In the genomic region with DNA sequence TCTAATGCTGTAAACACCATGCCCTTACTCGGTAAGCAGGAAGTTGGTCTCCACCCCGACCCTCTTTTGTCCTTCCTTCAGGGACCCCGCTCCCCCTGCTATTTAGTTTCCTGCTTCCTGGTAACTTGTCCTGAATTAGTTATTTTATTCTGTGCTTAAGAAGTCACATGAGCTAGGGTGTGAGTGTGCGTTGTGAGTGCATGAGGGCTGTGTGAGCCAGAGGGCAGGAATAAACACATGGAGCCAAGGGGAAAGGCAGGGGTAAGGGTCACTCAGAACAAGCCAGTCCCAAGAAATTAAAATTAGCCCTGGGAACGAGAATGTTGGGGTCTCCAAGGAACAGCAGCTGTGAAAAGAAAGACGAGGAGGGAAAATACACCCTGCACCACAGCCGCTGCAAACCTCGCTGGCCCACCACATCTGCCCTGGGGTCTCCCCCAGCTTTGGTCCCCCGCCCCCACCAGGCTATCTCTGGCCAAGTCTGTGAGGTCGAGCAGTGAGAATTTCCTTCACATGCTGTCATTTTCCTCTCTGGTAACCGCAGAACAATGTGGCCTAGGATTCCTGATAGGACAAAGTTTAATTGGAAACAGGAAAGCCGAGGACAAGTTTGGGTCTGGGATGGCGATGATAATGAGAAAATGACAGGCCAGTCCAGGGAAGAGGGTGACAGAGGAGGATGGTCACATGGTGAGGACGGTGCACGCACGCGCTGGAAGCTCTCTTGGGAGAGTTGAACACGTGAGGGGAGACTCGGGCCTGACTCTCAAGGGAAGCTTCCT, we compare ENCODE assay signal across 8 mouse cellular contexts. TPM values are rescaled to one million over a fixed set of nuclear protein-coding genes. Genes with fewer than 3 reads are reported as not detected.
DNase-seq lines count a peak whose midpoint lies in the region; ATAC-seq and TF ChIP-seq lines count a peak whose summit lies in the region.

No protein-coding gene starts in this region.

- peak; percentile 82 for ATAC-seq in heart, postnatal 0 days (ENCODE audit: insufficient read depth, low read depth)
- peak; percentile 40; the same call in 1 of the 2 replicates for ATAC-seq in limb, embryonic 13.5 days (ENCODE audit: low FRiP score, low read depth)
- no peak for ATAC-seq in stomach, embryonic 14.5 days (ENCODE audit: insufficient number of reproducible peaks, insufficient read depth, low FRiP score, low read depth)
- no peak for ATAC-seq in midbrain, embryonic 13.5 days

- no peaks in the 10 kb centered on the region for H3K9me3 ChIP-seq in heart, postnatal 0 days (replicated peaks; ENCODE audit: control insufficient read depth, low read length)
- no peaks in the 10 kb centered on the region for H3K9me3 ChIP-seq in limb, embryonic 13.5 days
- no peaks in the 10 kb centered on the region for H3K9me3 ChIP-seq in stomach, embryonic 14.5 days (ENCODE audit: control insufficient read depth, low read depth, low read length)
- no peaks in the 10 kb centered on the region for H3K9me3 ChIP-seq in midbrain, embryonic 13.5 days

- H3K36me3 ChIP-seq in heart, postnatal 0 days (replicated peaks; ENCODE audit: control insufficient read depth, insufficient read depth, low read length): no peaks in the 10 kb centered on the region
- H3K36me3 ChIP-seq in limb, embryonic 13.5 days: no peaks in the 10 kb centered on the region
- H3K36me3 ChIP-seq in stomach, embryonic 14.5 days (ENCODE audit: control insufficient read depth, insufficient read depth, low read length): no peaks in the 10 kb centered on the region
- no peaks in the 10 kb centered on the region for H3K36me3 ChIP-seq in midbrain, embryonic 13.5 days

- TF ChIP-seq EP300 in heart, postnatal 0 days (IDR thresholded peaks at IDR 0.05; ENCODE audit: low read depth): peak; percentile 76

- TF ChIP-seq POLR2A in lung, adult 2 months (IDR thresholded peaks at IDR 0.05; ENCODE audit: borderline replicate concordance, extremely low read depth, low read depth, low read length): no peak

- no peak overlapping the region for H3K4me3 ChIP-seq in lung, adult 2 months (replicated peaks; ENCODE audit: extremely low read depth, low read depth, low read length)
- no peak overlapping the region for H3K4me3 ChIP-seq in heart, postnatal 0 days (ENCODE audit: low read depth, low read length)
- no peak overlapping the region for H3K4me3 ChIP-seq in limb, embryonic 13.5 days
- H3K4me3 ChIP-seq in stomach, embryonic 14.5 days (ENCODE audit: low read depth, low read length): no peak overlapping the region
- H3K4me3 ChIP-seq in midbrain, embryonic 13.5 days (replicated peaks): no peak overlapping the region

- H3K4me2 ChIP-seq in heart, postnatal 0 days (ENCODE audit: low read depth, low read length): no peak overlapping the region
- no peak overlapping the region for H3K4me2 ChIP-seq in limb, embryonic 13.5 days (replicated peaks)
- H3K4me2 ChIP-seq in stomach, embryonic 14.5 days (replicated peaks; ENCODE audit: low read depth, low read length): no peak overlapping the region
- no peak overlapping the region for H3K4me2 ChIP-seq in midbrain, embryonic 13.5 days (replicated peaks)

- no peaks in the 10 kb centered on the region for H3K27me3 ChIP-seq in heart, postnatal 0 days (ENCODE audit: control insufficient read depth, insufficient read depth, low read length)
- no peaks in the 10 kb centered on the region for H3K27me3 ChIP-seq in limb, embryonic 13.5 days
- no peaks in the 10 kb centered on the region for H3K27me3 ChIP-seq in stomach, embryonic 14.5 days (ENCODE audit: control insufficient read depth, insufficient read depth, low read length)
- no peaks in the 10 kb centered on the region for H3K27me3 ChIP-seq in midbrain, embryonic 13.5 days

- H3K4me1 ChIP-seq in lung, adult 2 months (ENCODE audit: control insufficient read depth, insufficient read depth, low read length): peaks cover 7% of the 10 kb centered on the region
- H3K4me1 ChIP-seq in heart, postnatal 0 days (ENCODE audit: control insufficient read depth, insufficient read depth): no peaks in the 10 kb centered on the region
- H3K4me1 ChIP-seq in limb, embryonic 13.5 days: peaks cover 20% of the 10 kb centered on the region
- H3K4me1 ChIP-seq in stomach, embryonic 14.5 days (ENCODE audit: control insufficient read depth, insufficient read depth, low read length): no peaks in the 10 kb centered on the region
- H3K4me1 ChIP-seq in midbrain, embryonic 13.5 days (replicated peaks): no peaks in the 10 kb centered on the region

- no peak overlapping the region for H3K9ac ChIP-seq in heart, postnatal 0 days (replicated peaks; ENCODE audit: low read depth, low read length)
- H3K9ac ChIP-seq in limb, embryonic 13.5 days: no peak overlapping the region
- no peak overlapping the region for H3K9ac ChIP-seq in stomach, embryonic 14.5 days (replicated peaks; ENCODE audit: low read depth, low read length)
- no peak overlapping the region for H3K9ac ChIP-seq in midbrain, embryonic 13.5 days (replicated peaks)

- 32% methylated on average over 19 of the region's 19 CpGs for WGBS in lung, adult 2 months
- 47% methylated on average over 19 of the region's 19 CpGs for WGBS in heart, postnatal 0 days
- 54% methylated on average over 19 of the region's 19 CpGs for WGBS in limb, embryonic 13.5 days
- 68% methylated on average over 19 of the region's 19 CpGs for WGBS in stomach, embryonic 14.5 days
- WGBS in midbrain, embryonic 13.5 days: 76% methylated on average over 19 of the region's 19 CpGs

- H3K27ac ChIP-seq in heart, postnatal 0 days (ENCODE audit: low read depth): peak overlapping the region; percentile 76
- H3K27ac ChIP-seq in limb, embryonic 13.5 days: 0 out of 2 replicates have a peak overlapping the region, but pooled peaks have one; percentile 6
- H3K27ac ChIP-seq in stomach, embryonic 14.5 days (ENCODE audit: low read length): 0 out of 2 replicates have a peak overlapping the region, but pooled peaks have one; percentile 21
- no peak overlapping the region for H3K27ac ChIP-seq in midbrain, embryonic 13.5 days

- no peak for TF ChIP-seq CTCF in lung, adult 2 months (IDR thresholded peaks at IDR 0.05; ENCODE audit: insufficient read depth, low read length)
- TF ChIP-seq CTCF in heart, postnatal 0 days (IDR thresholded peaks at IDR 0.05; ENCODE audit: low read depth): no peak

- intact Hi-C loops in left cerebral cortex, postnatal 25 days (cut with DNase I): no loop called here

- DNase-seq in lung, adult 18-20 months: peak; percentile 62 to 69
- DNase-seq in lung, adult 2 months: no peak
- DNase-seq in heart, postnatal 0 days (ENCODE audit: low spot score): peak; percentile 51
- DNase-seq in left cerebral cortex, postnatal 25 days (ENCODE audit: low spot score in 2 of 2): no peak
- no peak for DNase-seq in spleen, adult 18-20 months

RNA-seq across cellular contexts. Expression of a gene that starts 26.6 kb away (rescaled TPM):
- polyA plus RNA-seq in lung, adult 2 months (2012; rRNA removed): 259 and 473 TPM in 2 replicates
- total RNA-seq in heart, postnatal 0 days (2014; rRNA removed; ENCODE audit: low replicate concordance): 164 and 257 TPM in 2 replicates
- polyA plus RNA-seq in heart, postnatal 0 days (2015; fragmentation: Nextera tagmentation; extraction: Ambion mirVana): 57.0 and 66.0 TPM in 2 replicates
- 81.8 and 89.5 TPM in 2 replicates for polyA plus RNA-seq in limb, embryonic 13.5 days (2015; fragmentation: Nextera tagmentation; extraction: Ambion mirVana)
- 88.0 and 88.4 TPM in 2 replicates for polyA plus RNA-seq in stomach, embryonic 14.5 days (2014; fragmentation: Nextera tagmentation; extraction: Ambion mirVana)
- 16.3 and 19.9 TPM in 2 replicates for polyA plus RNA-seq in midbrain, embryonic 13.5 days (2015; fragmentation: Nextera tagmentation; extraction: Ambion mirVana)
- total RNA-seq in left cerebral cortex, postnatal 25 days (2021): 10 to 100 TPM; 55.3 to 63.8 TPM

Comparison
In these comparisons a context has a peak if more than half of its experiments do, and no peak if none do; other contexts are left out.
1. DNase-seq: peak in lung, adult 18-20 months (2 of 2) and heart, postnatal 0 days (single experiment); none in lung, adult 2 months (single experiment), left cerebral cortex, postnatal 25 days (0 of 2) and spleen, adult 18-20 months (0 of 2).
2. ATAC-seq: peak in heart, postnatal 0 days (single experiment) and limb, embryonic 13.5 days (single experiment); none in stomach, embryonic 14.5 days (single experiment) and midbrain, embryonic 13.5 days (single experiment).